Mouse (Mus musculus) neural tube, embryonic 13.5 days (tissue): ENCODE results near the gene Usp22. TPM values are rescaled to one million over a fixed set of nuclear protein-coding genes. Genes with fewer than 3 reads are reported as not detected.

Source experiments
- ATAC-seq: fragments of 200-750 bp; cut with Nextera tagmentation; 2 replicates; pipeline ENCODE4 v1.8.0; 2017; ENCODE audit warnings: low read depth, mild to moderate bottlenecking, moderate TSS enrichment, moderate library complexity
- H3K27ac ChIP-seq: fragments of 300-500 bp; sonication (generic); replicated peaks from 2 replicates; pipeline ENCODE4 v1.5.1; 2015; ENCODE audit warnings: moderate library complexity, mild to moderate bottlenecking, inconsistent platforms
- H3K27me3 ChIP-seq: fragments of 300-500 bp; sonication (generic); 2 replicates; pipeline ENCODE4 v1.6.1; 2015; ENCODE audit warnings: mild to moderate bottlenecking, inconsistent platforms
- H3K36me3 ChIP-seq: fragments of 300-500 bp; sonication (generic); 2 replicates; pipeline ENCODE4 v1.6.1; 2015; ENCODE audit warnings: mild to moderate bottlenecking, inconsistent platforms
- H3K4me1 ChIP-seq: fragments of 300-500 bp; sonication (generic); replicated peaks from 2 replicates; pipeline ENCODE4 v1.6.1; 2015; ENCODE audit warnings: inconsistent platforms
- H3K4me2 ChIP-seq: fragments of 300-500 bp; sonication (generic); 2 replicates; pipeline ENCODE4 v1.6.1; 2015; ENCODE audit warnings: inconsistent platforms, mild to moderate bottlenecking, moderate library complexity
- H3K4me3 ChIP-seq: fragments of 300-500 bp; sonication (generic); 2 replicates; pipeline ENCODE4 v1.5.1; 2015; ENCODE audit warnings: mild to moderate bottlenecking, inconsistent platforms
- H3K9ac ChIP-seq: fragments of 300-500 bp; sonication (generic); 2 replicates; pipeline ENCODE4 v1.6.1; 2015; ENCODE audit warnings: moderate library complexity, mild to moderate bottlenecking, inconsistent platforms
- H3K9me3 ChIP-seq: fragments of 300-500 bp; sonication (generic); 2 replicates; pipeline ENCODE4 v1.6.1; 2016; ENCODE audit warnings: inconsistent platforms
- WGBS: fragments of 180-500 bp; shearing (Covaris S2); methylation state at CpG from one replicate; pipeline ENCODE4 v1.1.7; 2015; 5-methylcytosine and 5-hydroxymethylcytosine counted together
- polyA plus RNA-seq: library from polyadenylated mRNA; unstranded; fragments of >200 nt; fragmentation: Nextera tagmentation; extraction: Ambion mirVana; gene quantifications from 2 replicates; pipeline ENCODE4 v1.2.1, GENCODE M21; 2015

Gene Usp22
- polyA plus RNA-seq, 1 experiment from 2014 or later = 373 TPM

GRCm38 (mm10) chr11:61158141-61158540 lies 16.7 kb downstream of the Usp22 start:
- Histone ChIP-seq H3K9me3 (no peaks in the 10 kb centered on the region), H3K27me3 (no peaks in the 10 kb centered on the region), H3K4me2 (no peak overlapping the region), H3K36me3 (peaks cover 100% of the 10 kb centered on the region), H3K4me1 (no peaks in the 10 kb centered on the region), H3K9ac (no peak overlapping the region), H3K4me3 (no peak overlapping the region), H3K27ac (no peak overlapping the region)
- WGBS = 59% methylated on average over 3 of the region's 3 CpGs
- ATAC-seq = no peak

GRCm38 (mm10) chr11:61155727-61156126 lies 19.1 kb downstream of the Usp22 start:
- Histone ChIP-seq H3K27me3 (no peaks in the 10 kb centered on the region), H3K4me2 (no peak overlapping the region), H3K27ac (no peak overlapping the region), H3K9ac (no peak overlapping the region), H3K9me3 (no peaks in the 10 kb centered on the region), H3K36me3 (peaks cover 98% of the 10 kb centered on the region), H3K4me3 (no peak overlapping the region), H3K4me1 (no peaks in the 10 kb centered on the region)
- WGBS = 90% methylated on average over 2 of the region's 2 CpGs
- no peak for ATAC-seq

DNA sequence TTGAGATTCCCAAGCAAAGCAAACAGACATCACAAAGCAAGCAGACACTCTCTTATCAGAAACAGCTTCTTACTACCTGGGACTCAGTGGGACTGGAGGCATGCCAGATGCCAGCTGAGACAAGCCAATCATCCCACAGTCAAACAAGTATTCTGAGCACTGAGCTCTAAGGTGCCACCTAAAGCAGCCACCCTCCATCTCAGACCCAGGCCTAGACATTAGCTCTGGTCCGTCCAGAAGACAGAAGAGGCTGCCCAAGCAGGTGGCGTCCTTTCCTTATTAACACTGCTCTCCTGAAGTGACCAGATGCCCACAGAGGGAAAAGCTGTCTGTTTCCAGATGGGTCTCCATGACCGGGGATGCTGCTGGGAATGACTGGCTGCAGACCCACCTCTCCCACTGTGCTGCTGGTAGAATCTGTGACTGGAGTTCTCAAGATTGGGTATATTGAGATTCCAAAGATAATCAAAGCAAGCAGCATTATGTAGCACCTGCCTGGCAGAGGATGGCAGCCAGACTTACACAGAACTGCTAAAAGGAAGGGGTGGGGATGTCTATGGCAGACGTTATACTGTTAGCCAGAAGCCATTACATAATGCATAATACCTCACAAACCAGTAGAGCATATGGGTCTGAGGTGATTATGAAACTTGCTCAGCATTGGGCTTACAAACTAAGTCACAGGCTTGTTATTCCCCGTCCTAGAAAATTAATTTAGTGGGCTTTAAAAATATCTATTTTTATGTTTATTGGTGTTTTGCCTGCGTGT lies 24.4 kb downstream of the Usp22 start:
- ATAC-seq = no peak
- H3K4me3 ChIP-seq = no peak overlapping the region
- H3K36me3 ChIP-seq = peaks cover 45% of the 10 kb centered on the region
- H3K27me3 ChIP-seq = peaks cover 14% of the 10 kb centered on the region
- no peak overlapping the region for H3K4me2 ChIP-seq
- H3K27ac ChIP-seq = no peak overlapping the region
- no peaks in the 10 kb centered on the region for H3K9me3 ChIP-seq
- 67% methylated on average over 6 of the region's 6 CpGs for WGBS
- peaks cover 13% of the 10 kb centered on the region for H3K4me1 ChIP-seq
- no peak overlapping the region for H3K9ac ChIP-seq

DNA sequence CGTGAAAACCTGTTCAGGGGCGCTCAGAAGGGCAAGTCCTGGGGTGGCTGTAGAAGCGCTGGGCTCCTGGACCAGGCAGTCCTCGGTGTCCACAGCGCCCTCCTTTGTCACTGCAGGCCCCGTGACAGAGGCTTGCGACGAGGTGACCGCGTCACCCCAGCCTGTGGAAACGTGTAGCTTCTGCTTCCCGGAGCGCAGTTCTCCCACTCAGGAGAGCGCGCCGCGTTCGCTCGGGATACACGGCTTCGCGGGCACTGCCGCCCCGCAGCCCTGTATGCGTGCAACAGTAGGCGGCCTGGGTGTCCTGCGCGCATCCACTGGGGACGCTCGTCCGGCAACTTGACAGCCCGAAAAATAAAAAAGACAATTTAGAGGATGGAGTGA lies 27.6 kb downstream of the Usp22 start:
- H3K4me3 ChIP-seq = peak overlapping the region; percentile 40
- no peak overlapping the region for H3K27ac ChIP-seq
- peak overlapping the region; percentile 71 for H3K4me2 ChIP-seq
- WGBS = 5% methylated on average over 32 of the region's 32 CpGs
- H3K9me3 ChIP-seq = no peaks in the 10 kb centered on the region
- peaks cover 14% of the 10 kb centered on the region for H3K36me3 ChIP-seq
- peak; percentile 62; the same call in 1 of the 2 replicates for ATAC-seq
- peaks cover 14% of the 10 kb centered on the region for H3K27me3 ChIP-seq
- H3K4me1 ChIP-seq = peaks cover 13% of the 10 kb centered on the region
- peak overlapping the region; percentile 62 for H3K9ac ChIP-seq

DNA sequence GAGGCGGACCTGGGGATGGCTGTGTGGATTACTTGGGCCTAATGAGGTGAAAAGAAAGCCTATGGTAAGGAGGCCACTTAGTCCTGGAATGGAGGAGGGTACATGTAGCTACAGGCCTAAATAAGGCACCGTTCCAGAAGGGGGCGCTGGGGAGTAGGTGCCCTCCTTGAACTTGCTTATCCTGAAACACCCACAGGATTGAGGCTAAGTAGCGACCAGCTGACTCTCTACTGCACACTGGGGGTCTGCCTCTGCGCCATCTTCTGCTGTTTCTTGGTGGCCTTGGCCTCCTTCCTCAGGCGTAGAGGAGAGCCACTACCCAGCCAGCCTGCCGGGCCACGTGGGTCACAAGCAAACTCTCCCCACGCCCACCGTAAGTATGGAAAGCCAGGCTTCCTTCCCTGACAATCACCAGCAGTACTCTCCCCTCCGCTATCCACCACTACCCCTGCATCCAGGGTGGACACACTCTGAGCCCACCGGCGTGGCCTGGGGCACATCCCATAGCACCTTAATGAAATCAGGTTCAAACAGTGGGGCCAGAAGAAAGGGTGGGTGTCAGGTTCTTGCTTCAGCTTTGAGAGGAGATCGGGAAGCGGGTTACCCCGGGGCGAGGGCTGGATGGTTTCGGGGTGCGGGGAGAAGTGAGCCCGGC lies 28.1 kb downstream of the Usp22 start:
- no peaks in the 10 kb centered on the region for H3K9me3 ChIP-seq
- 16% methylated on average over 20 of the region's 20 CpGs for WGBS
- peak overlapping the region; percentile 62 for H3K9ac ChIP-seq
- H3K36me3 ChIP-seq = peaks cover 8% of the 10 kb centered on the region
- peak; percentile 55; the same call in 1 of the 2 replicates for ATAC-seq
- H3K27me3 ChIP-seq = peaks cover 14% of the 10 kb centered on the region
- H3K4me1 ChIP-seq = peaks cover 13% of the 10 kb centered on the region
- peak overlapping the region; percentile 71 for H3K4me2 ChIP-seq
- H3K4me3 ChIP-seq = peak overlapping the region; percentile 40
- no peak overlapping the region for H3K27ac ChIP-seq

GRCm38 (mm10) chr11:61145551-61145950 lies 29.3 kb downstream of the Usp22 start:
- Histone ChIP-seq H3K36me3 (no peaks in the 10 kb centered on the region), H3K9me3 (no peaks in the 10 kb centered on the region), H3K4me2 (no peak overlapping the region), H3K4me1 (peaks cover 13% of the 10 kb centered on the region), H3K9ac (no peak overlapping the region), H3K27ac (no peak overlapping the region), H3K4me3 (no peak overlapping the region), H3K27me3 (peaks cover 14% of the 10 kb centered on the region)
- ATAC-seq = no peak
- WGBS = 60% methylated on average over 8 of the region's 8 CpGs

DNA sequence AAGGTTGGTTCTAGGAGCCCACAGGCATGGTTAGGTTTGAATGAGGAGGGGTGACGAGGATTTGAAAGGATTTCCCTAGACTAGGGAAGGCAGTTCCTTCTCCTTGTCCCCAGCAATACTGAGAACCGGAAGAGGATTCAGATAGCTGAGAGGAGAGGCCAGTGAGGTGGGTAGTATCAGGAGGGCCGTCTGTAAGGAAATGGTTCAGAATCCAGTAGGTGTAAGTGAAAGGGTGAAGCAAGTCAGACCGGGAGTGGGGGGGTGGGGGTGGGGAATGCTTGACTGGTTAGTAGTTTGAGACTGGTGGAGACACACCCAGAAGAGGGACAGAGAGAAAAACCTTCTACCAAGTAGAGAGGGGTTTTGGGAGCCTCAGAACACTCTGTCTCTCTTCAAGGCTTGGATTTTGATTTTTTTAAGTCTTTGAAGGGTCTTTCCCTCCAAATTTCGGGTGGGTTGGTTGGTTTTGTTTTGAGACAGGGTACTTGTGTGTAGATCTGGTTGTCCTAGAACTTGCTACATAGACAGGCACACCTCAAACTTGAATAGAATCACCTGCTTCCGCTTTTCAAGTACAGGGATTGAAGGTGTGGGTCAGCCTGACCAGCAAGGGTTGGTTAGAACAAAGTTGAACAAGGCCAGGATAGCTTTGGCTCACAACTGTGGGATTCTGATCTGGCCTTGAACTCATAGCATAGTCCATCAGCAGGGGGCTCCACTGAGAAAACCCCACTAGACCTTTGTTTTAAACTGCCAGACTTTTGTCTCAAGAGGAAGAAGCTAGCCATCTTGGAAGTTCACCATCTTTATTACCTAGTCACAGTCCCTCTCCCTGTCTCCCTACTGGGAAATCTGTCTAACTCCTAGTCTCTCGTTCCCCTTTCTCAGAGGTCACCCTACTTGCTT lies 31.0 kb downstream of the Usp22 start:
- Histone ChIP-seq H3K27me3 (peaks cover 14% of the 10 kb centered on the region), H3K9me3 (no peaks in the 10 kb centered on the region), H3K27ac (no peak overlapping the region), H3K9ac (no peak overlapping the region), H3K4me3 (no peak overlapping the region), H3K4me2 (no peak overlapping the region), H3K4me1 (peaks cover 13% of the 10 kb centered on the region), H3K36me3 (no peaks in the 10 kb centered on the region)
- ATAC-seq = no peak
- 77% methylated on average over 7 of the region's 7 CpGs for WGBS

- Histone ChIP-seq H3K4me3 (no peak overlapping the region), H3K36me3 (no peaks in the 10 kb centered on the region), H3K27me3 (peaks cover 9% of the 10 kb centered on the region; the same call in 1 of the 2 replicates), H3K4me2 (no peak overlapping the region), H3K4me1 (peaks cover 13% of the 10 kb centered on the region), H3K9me3 (no peaks in the 10 kb centered on the region), H3K9ac (no peak overlapping the region), H3K27ac (no peak overlapping the region)
- ATAC-seq = no peak
- WGBS = 70% methylated on average over 6 of the region's 6 CpGs
Measured at GRCm38 (mm10) chr11:61142941-61143530, 31.8 kb downstream of the Usp22 start.

GRCm38 (mm10) chr11:61142262-61142661 lies 32.6 kb downstream of the Usp22 start:
- H3K4me1 ChIP-seq = peaks cover 6% of the 10 kb centered on the region

GRCm38 (mm10) chr11:61141693-61142092 lies 33.2 kb downstream of the Usp22 start:
- Histone ChIP-seq H3K4me3 (no peak overlapping the region), H3K9me3 (no peaks in the 10 kb centered on the region), H3K27ac (no peak overlapping the region), H3K4me1 (peaks cover under 1% of the 10 kb centered on the region), H3K9ac (no peak overlapping the region), H3K4me2 (no peak overlapping the region), H3K36me3 (no peaks in the 10 kb centered on the region), H3K27me3 (no peaks in the 10 kb centered on the region)
- no peak for ATAC-seq
- WGBS = 80% methylated on average over 2 of the region's 2 CpGs

More at GRCm38 (mm10) chr11:61142262-61142661, 32.6 kb downstream of the Usp22 start:
- no peaks in the 10 kb centered on the region for H3K9me3 ChIP-seq
- no peak overlapping the region for H3K4me2 ChIP-seq
- H3K4me3 ChIP-seq = no peak overlapping the region
- H3K27ac ChIP-seq = no peak overlapping the region
- no peak overlapping the region for H3K9ac ChIP-seq
- H3K27me3 ChIP-seq = 0 out of 2 replicates have a peak, but pooled peaks cover 2% of the 10 kb centered on the region
- no peak for ATAC-seq
- H3K36me3 ChIP-seq = no peaks in the 10 kb centered on the region
- 75% methylated on average over 3 of the region's 3 CpGs for WGBS

DNA sequence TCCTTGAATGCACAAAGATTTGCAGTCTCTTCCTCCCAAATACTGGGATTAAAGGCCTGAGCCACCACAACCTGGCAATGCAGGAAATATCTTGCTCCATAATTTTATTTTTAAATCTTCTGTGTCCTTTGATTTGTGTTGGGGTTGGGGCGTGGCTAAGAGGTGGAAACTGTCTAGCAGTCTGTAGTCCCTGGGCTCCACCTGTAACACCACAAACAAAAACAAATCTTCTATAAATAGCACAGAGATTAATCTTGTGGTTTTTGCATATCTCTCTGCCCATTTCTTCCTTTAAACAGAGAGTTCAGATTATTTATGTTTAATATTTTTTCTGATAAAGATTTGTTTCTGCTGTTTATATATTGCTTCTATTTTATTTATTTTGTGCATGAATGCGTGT lies 41.9 kb downstream of the Usp22 start:
- Histone ChIP-seq H3K9ac (no peak overlapping the region), H3K4me2 (no peak overlapping the region), H3K9me3 (no peaks in the 10 kb centered on the region), H3K27ac (no peak overlapping the region), H3K4me3 (no peak overlapping the region), H3K27me3 (no peaks in the 10 kb centered on the region), H3K4me1 (no peaks in the 10 kb centered on the region), H3K36me3 (no peaks in the 10 kb centered on the region)
- WGBS = 84% methylated on average over 2 of the region's 2 CpGs
- ATAC-seq = no peak
